8 mouse cellular contexts compared by ENCODE assay signal in the genomic region with DNA sequence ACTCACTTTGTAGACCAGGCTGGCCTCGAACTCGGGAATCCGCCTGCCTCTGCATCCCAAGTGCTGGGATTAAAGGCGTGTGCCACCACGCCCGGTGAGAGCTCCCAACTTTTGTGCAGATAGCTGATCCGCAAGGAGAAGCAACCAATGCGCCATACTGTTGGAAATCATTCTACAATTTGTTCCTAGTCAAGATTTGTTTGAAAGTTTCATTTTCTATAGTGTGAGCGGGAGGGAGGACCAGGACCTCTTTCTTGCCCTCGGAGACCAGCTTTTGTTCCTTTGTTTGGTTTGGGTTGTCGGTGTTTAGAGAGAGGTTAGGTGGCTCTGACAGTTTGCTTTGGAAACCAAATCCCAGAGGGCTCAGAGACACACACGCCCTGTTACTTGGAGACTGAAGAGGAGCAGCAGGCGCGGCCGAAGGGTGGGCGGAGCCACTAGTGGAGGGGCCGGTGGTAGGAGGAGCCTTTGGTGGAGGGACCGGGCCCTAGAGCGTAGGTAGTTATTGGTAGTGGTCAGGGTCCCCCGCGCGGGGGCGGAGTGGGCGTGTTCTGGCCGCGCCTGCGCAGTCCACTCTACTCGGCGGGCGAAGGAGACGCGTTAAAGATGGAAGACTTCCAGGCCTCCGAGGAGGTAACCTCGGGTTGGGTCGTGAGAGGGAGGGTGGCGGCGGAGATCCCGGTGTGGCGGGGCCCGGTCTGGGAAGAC. TPM values are rescaled to one million over a fixed set of nuclear protein-coding genes. Genes with fewer than 3 reads are reported as not detected.
DNase-seq lines count a peak whose midpoint lies in the region; ATAC-seq and TF ChIP-seq lines count a peak whose summit lies in the region.
"Not testable (repeated sequence)": the region's sequence is repeated elsewhere in the genome, so short reads cannot be mapped to it uniquely, and the experiment has no call there.

A gene (plus strand): TSS at position 468 of the 708 bp plus-strand sequence.

- peak within 1 kb of the TSS; percentile 63 for H3K27ac ChIP-seq in MEL (ENCODE audit: control insufficient read depth, low read depth, low read length)
- not testable (repeated sequence) for H3K27ac ChIP-seq in forebrain, embryonic 16.5 days (ENCODE audit: low read length)
- 0 out of 2 replicates have a peak within 1 kb of the TSS, but pooled peaks have one; percentile 47 for H3K27ac ChIP-seq in lung, postnatal 0 days (ENCODE audit: low read length)

- H3K79me2 ChIP-seq in MEL (ENCODE audit: control insufficient read depth, insufficient read depth, low read length, poor library complexity), result not testable (repeated sequence)

- H3K4me3 ChIP-seq in MEL (ENCODE audit: control insufficient read depth in 1 of 2, insufficient read depth in 1 of 2, low read depth in 2 of 2, low read length in 2 of 2), result peak within 1 kb of the TSS; percentile 69 to 72
- H3K4me3 ChIP-seq in forebrain, embryonic 16.5 days (replicated peaks; ENCODE audit: low read length), result peak within 1 kb of the TSS; percentile 29
- H3K4me3 ChIP-seq in lung, postnatal 0 days (ENCODE audit: low read depth, low read length), result not testable (repeated sequence)

- 9% methylated on average over 22 of the region's 40 CpGs for WGBS in forebrain, embryonic 16.5 days
- WGBS in lung, postnatal 0 days, result 4% methylated on average over 22 of the region's 40 CpGs

- peak within 1 kb of the TSS; percentile 65 for H3K9ac ChIP-seq in MEL (ENCODE audit: control insufficient read depth, low read depth, low read length, poor library complexity, severe bottlenecking)
- 0 out of 2 replicates have a peak within 1 kb of the TSS, but pooled peaks have one; percentile 7 for H3K9ac ChIP-seq in forebrain, embryonic 16.5 days (replicated peaks; ENCODE audit: low read depth, low read length)
- H3K9ac ChIP-seq in lung, postnatal 0 days (replicated peaks; ENCODE audit: low read depth), result not testable (repeated sequence)

- peak; percentile 92 for DNase-seq in MEL (ENCODE audit: low read depth, low spot score)
- DNase-seq in cerebellum, adult 18-20 months, result peak; percentile 71 to 82
- peak in 1 of 2 experiments; percentile 30 for DNase-seq in layer of hippocampus, adult 8-10 months (ENCODE audit: low spot score in 2 of 2)
- DNase-seq in lung, postnatal 0 days (ENCODE audit: low spot score), result peak; percentile 89
- DNase-seq in ovary, postnatal 14 days (ENCODE audit: low spot score), result peak; percentile 51
- DNase-seq in thymus, postnatal 14 days, result peak; percentile 71

- TF ChIP-seq CTCF in MEL (IDR thresholded peaks at IDR 0.05 in 2 of 3, conservative IDR thresholded peaks at IDR 0.05 in 1 of 3; ENCODE audit: control insufficient read depth in 1 of 3, insufficient read depth in 1 of 3, low read depth in 2 of 3, low read length in 3 of 3, poor library complexity in 1 of 3, severe bottlenecking in 1 of 3); lung, postnatal 0 days (IDR thresholded peaks at IDR 0.05): not testable (repeated sequence)

- peak in 1 of 2 experiments; percentile 56; a peak in 1 of 4 replicates for TF ChIP-seq POLR2A in MEL (IDR thresholded peaks at IDR 0.05; ENCODE audit: control insufficient read depth in 1 of 2, insufficient read depth in 1 of 2, low read depth in 1 of 2, low read length in 2 of 2, poor library complexity in 1 of 2)

- H3K36me3 ChIP-seq in MEL (ENCODE audit: control insufficient read depth in 1 of 2, insufficient read depth in 2 of 2, low read length in 2 of 2); forebrain, embryonic 16.5 days (ENCODE audit: control insufficient read depth, insufficient read depth); lung, postnatal 0 days (ENCODE audit: insufficient read depth, low read length): not testable (repeated sequence)

- peak within 1 kb of the TSS; percentile 47 for H3K4me2 ChIP-seq in forebrain, embryonic 16.5 days (ENCODE audit: low read length)
- peak within 1 kb of the TSS; percentile 36; the same call in 1 of the 2 replicates for H3K4me2 ChIP-seq in lung, postnatal 0 days (replicated peaks; ENCODE audit: low read depth, low read length)

- TF ChIP-seq EP300 in MEL (IDR thresholded peaks at IDR 0.05; ENCODE audit: low read depth in 1 of 2, low read length in 2 of 2); lung, postnatal 0 days (IDR thresholded peaks at IDR 0.05): not testable (repeated sequence)

- not testable (repeated sequence) for H3K9me3 ChIP-seq in MEL (replicated peaks; ENCODE audit: insufficient read depth, low read length); forebrain, embryonic 16.5 days (ENCODE audit: control insufficient read depth, low read length); lung, postnatal 0 days (ENCODE audit: low read length)

- not testable (repeated sequence) for H3K4me1 ChIP-seq in MEL (ENCODE audit: control insufficient read depth in 1 of 2, insufficient read depth in 2 of 2, low read length in 2 of 2); forebrain, embryonic 16.5 days (replicated peaks; ENCODE audit: control insufficient read depth, insufficient read depth, low read length); lung, postnatal 0 days (ENCODE audit: insufficient read depth, low read depth, low read length)

- not testable (repeated sequence) for H3K27me3 ChIP-seq in MEL (ENCODE audit: control insufficient read depth in 1 of 2, insufficient read depth in 2 of 2, low read length in 2 of 2); forebrain, embryonic 16.5 days (replicated peaks; ENCODE audit: control insufficient read depth, insufficient read depth, low read length); lung, postnatal 0 days (replicated peaks; ENCODE audit: insufficient read depth, low read length)

- peak; percentile 96 for ATAC-seq in forebrain, embryonic 16.5 days
- ATAC-seq in hematopoietic stem cell, adult 5-6 weeks (replicated peaks in 1 of 2; ENCODE audit: insufficient read depth in 1 of 2, low FRiP score in 2 of 2, low TSS enrichment in 1 of 2, low read depth in 1 of 2, poor library complexity in 2 of 2, severe bottlenecking in 2 of 2), result peak; percentile 96 to 99
- peak; percentile 98 for ATAC-seq in lung, postnatal 0 days

- TF ChIP-seq RAD21 in MEL (IDR thresholded peaks at IDR 0.05; ENCODE audit: low read depth, low read length), result not testable (repeated sequence)

TF ChIP-seq in MEL, 35 proteins besides CTCF, POLR2A, EP300 and RAD21:
- peak; percentile 43; the same call in 1 of the 2 replicates for TF ChIP-seq MXI1 (IDR thresholded peaks at IDR 0.05; ENCODE audit: low read depth, low read length)
- peak; percentile 59 for TF ChIP-seq NRF1 (IDR thresholded peaks at IDR 0.05; ENCODE audit: insufficient read depth, low read depth, low read length, poor library complexity, severe bottlenecking)
- peak; percentile 52 for TF ChIP-seq NELFE (IDR thresholded peaks at IDR 0.05; ENCODE audit: low read depth, low read length)

RNA-seq across cellular contexts. Expression of the gene that starts here (rescaled TPM):
- total RNA-seq in MEL (2012; rRNA removed), result 6.1 and 7.7 TPM in 2 replicates
- polyA plus RNA-seq in MEL (2012; ENCODE audit: insufficient read depth in 1 of 2, insufficient read length in 2 of 2, low read depth in 1 of 2, low replicate concordance in 2 of 2, missing spikeins in 1 of 2), result 1 to 10 TPM in 1 of 2 experiments, not detected in 1; 6.3 TPM
- polyA plus RNA-seq in forebrain, embryonic 16.5 days (2015; fragmentation: Nextera tagmentation; extraction: Ambion mirVana), result 45.8 and 62.4 TPM in 2 replicates
- 4.4 and 15.1 TPM in 2 replicates for total RNA-seq in hematopoietic stem cell, adult 5-6 weeks (2017)
- 10 to 100 TPM; 15.7 to 29.3 (median 18.3) TPM for total RNA-seq in layer of hippocampus, adult 8-10 months (2022)
- 29.1 and 30.1 TPM in 2 replicates for polyA plus RNA-seq in lung, postnatal 0 days (2015; fragmentation: Nextera tagmentation; extraction: Ambion mirVana)
